Mouse (Mus musculus) testis, adult 2 months (tissue): Measurements from ENCODE around the gene Hira. TPM values are rescaled to one million over a fixed set of nuclear protein-coding genes. Genes with fewer than 3 reads are reported as not detected.

Source experiments
- H3K27ac ChIP-seq: fragments of 200-500 bp; 2 replicates; pipeline ENCODE4 v1.5.1; 2012; ENCODE audit warnings: low read depth, low read length; ENCODE audit not compliant: control insufficient read depth, insufficient read depth
- H3K27me3 ChIP-seq: fragments of 200-500 bp; 2 replicates; pipeline ENCODE4 v1.6.1; 2012; ENCODE audit warnings: mild to moderate bottlenecking, low read length, moderate library complexity; ENCODE audit not compliant: control insufficient read depth, insufficient read depth
- H3K36me3 ChIP-seq: fragments of 200-500 bp; 2 replicates; pipeline ENCODE4 v1.6.1; 2012; ENCODE audit warnings: mild to moderate bottlenecking, low read length; ENCODE audit not compliant: control insufficient read depth, insufficient read depth
- H3K4me1 ChIP-seq: fragments of 200-500 bp; 2 replicates; pipeline ENCODE4 v1.6.1; 2012; ENCODE audit warnings: low read length; ENCODE audit not compliant: control insufficient read depth, insufficient read depth
- H3K4me3 ChIP-seq: fragments of 200-500 bp; 2 replicates; pipeline ENCODE4 v1.5.1; 2012; ENCODE audit warnings: low read depth, mild to moderate bottlenecking, low read length, moderate library complexity, mixed read lengths; ENCODE audit not compliant: control insufficient read depth
- CTCF ChIP-seq: fragments of 200-500 bp; IDR thresholded peaks from 2 replicates; pipeline ENCODE4 v1.5.1; 2012; ENCODE audit warnings: low read depth, mild to moderate bottlenecking, inconsistent platforms, low read length, moderate library complexity; ENCODE audit not compliant: control insufficient read depth, insufficient read depth, insufficient replicate concordance
- POLR2A ChIP-seq: fragments of 200-500 bp; IDR thresholded peaks from 2 replicates; pipeline ENCODE4 v1.6.1; 2012; ENCODE audit warnings: low read depth, mild to moderate bottlenecking, inconsistent platforms, low read length, moderate library complexity; ENCODE audit not compliant: control insufficient read depth
- polyA plus RNA-seq: library from polyadenylated mRNA; depleted of rRNA; stranded (reverse); fragments of >200 nt; gene quantifications from 2 replicates; pipeline ENCODE4 v1.2.3, GENCODE M21; 2012; rRNA removed

Hira gene
- polyA plus RNA-seq: 15.0 and 16.5 TPM in 2 replicates

DNA sequence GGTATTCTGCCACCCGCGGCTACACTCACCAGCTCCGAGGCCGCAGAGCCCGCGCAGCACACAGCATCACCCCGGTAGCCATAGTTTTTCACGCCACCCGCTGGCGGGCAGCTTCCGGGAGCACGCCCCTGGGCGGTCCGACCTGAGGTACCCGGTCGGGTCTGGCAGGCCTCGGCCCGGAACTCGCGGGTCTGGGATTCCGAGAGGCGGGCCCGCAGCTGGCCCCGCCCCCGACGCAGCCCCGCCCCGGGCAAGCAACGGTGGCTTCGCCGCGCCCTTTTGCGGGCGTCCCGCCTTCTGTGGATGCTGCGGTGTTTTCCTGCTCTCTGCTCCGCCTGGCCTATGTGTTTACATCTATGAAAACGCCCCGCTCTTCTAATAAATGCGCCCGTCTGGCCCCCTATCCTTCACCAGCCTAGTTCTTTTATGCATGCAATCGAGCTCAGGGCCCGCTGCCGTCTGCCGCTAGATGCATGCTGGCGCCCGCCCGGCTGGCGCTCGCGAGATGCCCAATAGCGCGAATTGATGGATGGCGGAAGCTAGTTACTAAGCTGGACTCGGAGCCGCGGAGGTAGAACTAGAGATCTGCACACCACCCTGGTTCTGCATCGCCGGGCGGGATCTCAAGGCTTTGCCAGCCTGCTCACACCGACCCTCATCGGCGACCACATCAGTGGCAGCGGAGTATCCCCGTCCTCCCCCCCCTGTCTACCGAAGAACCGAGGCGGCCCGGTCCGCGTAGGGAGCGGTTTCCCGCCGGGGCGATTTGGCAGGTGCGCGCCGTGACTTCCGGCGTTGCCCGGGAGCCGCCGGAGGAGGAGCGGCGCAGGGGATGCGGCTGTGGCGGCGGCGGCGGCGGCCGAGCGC, at the start of gene Hira, which contains the start of gene Mrpl40:
TSS of gene Hira (plus strand) at position 596 of the 867 bp plus-strand sequence.
TSS of gene Mrpl40 (minus strand) at position 421 of the 867 bp plus-strand sequence.
- H3K36me3 ChIP-seq: no peaks in the 10 kb centered on the region; the same call in 1 of the 2 replicates
- H3K27me3 ChIP-seq: no peaks in the 10 kb centered on the region

DNA sequence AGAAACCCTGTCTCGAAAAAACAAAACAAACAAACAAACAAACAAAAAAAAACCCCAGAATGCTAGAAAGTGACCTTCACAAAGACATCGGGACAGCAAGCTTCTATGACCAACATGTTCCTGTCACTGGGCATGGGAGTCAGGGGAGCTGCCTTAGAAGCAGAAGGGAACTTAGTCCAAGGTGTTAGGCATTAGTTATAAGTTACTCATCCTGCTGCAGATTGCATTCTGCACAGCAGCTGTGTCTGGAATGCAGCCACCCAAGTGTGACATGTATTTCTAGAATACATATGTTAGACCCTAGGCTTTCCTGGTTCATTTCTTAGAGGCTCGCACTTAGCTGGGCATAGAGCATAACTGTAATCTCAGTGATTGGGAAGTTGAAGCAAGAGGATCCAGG, 48.2 kb upstream of the Hira start:
- Histone ChIP-seq H3K27me3 (no peaks in the 10 kb centered on the region), H3K4me3 (no peak overlapping the region), H3K4me1 (no peaks in the 10 kb centered on the region), H3K36me3 (peaks cover 3% of the 10 kb centered on the region; the same call in 1 of the 2 replicates), H3K27ac (no peak overlapping the region)
- no peak for TF ChIP-seq POLR2A
- no peak for TF ChIP-seq CTCF

More for the DNA sequence above, at the start of gene Hira, which contains the start of gene Mrpl40:
- Histone ChIP-seq H3K4me3 (peak within 1 kb of the TSS; percentile 95), H3K4me1 (peaks cover 6% of the 10 kb centered on the region), H3K27ac (peak within 1 kb of the TSS; percentile 93)
- TF ChIP-seq POLR2A (peak; percentile 63), CTCF (no peak)

DNA sequence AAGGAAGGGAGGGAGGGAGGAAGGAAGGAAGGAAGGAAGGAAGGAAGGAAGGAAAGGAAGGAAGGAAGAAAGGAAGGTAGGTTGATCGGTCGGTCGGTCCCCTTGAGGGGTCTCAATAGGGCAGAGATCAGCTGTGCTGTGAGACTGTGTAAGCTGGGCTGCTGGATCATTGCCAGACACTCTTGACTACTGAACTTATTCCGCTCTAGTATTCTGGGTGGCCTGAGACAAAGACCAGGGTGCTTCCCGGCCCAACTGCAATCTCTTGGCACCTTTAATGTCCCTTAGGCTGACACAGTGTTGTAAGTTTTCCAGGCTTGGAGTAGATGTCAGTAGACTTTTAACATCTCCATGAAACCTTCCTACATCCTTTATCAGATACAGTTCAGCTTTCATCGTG, 47.7 kb upstream of the Hira start:
- no peaks in the 10 kb centered on the region for H3K4me1 ChIP-seq
- peaks cover 3% of the 10 kb centered on the region; the same call in 1 of the 2 replicates for H3K36me3 ChIP-seq
- H3K4me3 ChIP-seq: no peak overlapping the region
- H3K27me3 ChIP-seq: no peaks in the 10 kb centered on the region
- H3K27ac ChIP-seq: no peak overlapping the region
- no peak for TF ChIP-seq CTCF
- no peak for TF ChIP-seq POLR2A

DNA sequence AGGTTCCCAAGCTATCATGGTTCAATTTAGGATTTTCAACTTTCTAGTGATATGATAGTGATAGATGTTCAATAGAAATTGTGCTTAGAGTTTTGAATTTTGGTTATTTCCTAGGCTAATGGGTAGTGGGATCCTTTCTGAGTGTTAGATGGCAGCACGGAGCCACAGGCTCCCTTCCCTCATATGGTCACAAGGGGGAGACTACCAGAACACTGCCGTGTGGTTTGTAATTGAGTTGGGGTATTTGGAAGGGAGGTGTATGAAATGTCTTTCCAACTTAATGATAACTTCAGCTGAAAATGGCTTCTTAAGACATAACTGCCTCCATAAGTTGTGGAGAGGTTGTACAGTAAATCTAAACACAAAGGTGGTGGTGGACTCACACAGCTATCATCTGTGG, 43.4 kb upstream of the Hira start:
- H3K36me3 ChIP-seq: no peaks in the 10 kb centered on the region
- H3K4me3 ChIP-seq: no peak overlapping the region
- no peaks in the 10 kb centered on the region for H3K4me1 ChIP-seq
- TF ChIP-seq POLR2A (no peak), CTCF (no peak)
- no peak overlapping the region for H3K27ac ChIP-seq
- no peaks in the 10 kb centered on the region for H3K27me3 ChIP-seq

DNA sequence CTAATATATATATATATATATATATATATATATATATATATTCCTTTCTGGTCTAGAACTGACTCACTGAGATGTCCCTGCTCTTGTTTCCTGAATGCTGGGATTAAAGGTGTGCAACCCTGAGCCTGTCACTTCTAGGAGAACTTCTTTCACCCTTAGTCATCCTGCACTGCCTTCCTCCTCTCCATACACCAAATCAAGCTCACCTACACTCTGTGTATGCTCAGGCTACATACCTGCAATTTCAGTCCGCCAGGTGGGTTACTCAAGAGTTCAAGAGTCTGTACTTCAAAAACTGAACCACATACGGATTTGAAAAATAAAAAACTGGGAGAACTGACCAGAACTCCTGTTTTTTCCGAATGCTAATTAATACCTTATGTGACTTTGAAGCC, 40.8 kb upstream of the Hira start:
- Histone ChIP-seq H3K27me3 (no peaks in the 10 kb centered on the region), H3K4me3 (peak overlapping the region; percentile 77), H3K27ac (no peak overlapping the region), H3K4me1 (no peaks in the 10 kb centered on the region), H3K36me3 (no peaks in the 10 kb centered on the region)
- no peak for TF ChIP-seq POLR2A
- TF ChIP-seq CTCF: no peak

DNA sequence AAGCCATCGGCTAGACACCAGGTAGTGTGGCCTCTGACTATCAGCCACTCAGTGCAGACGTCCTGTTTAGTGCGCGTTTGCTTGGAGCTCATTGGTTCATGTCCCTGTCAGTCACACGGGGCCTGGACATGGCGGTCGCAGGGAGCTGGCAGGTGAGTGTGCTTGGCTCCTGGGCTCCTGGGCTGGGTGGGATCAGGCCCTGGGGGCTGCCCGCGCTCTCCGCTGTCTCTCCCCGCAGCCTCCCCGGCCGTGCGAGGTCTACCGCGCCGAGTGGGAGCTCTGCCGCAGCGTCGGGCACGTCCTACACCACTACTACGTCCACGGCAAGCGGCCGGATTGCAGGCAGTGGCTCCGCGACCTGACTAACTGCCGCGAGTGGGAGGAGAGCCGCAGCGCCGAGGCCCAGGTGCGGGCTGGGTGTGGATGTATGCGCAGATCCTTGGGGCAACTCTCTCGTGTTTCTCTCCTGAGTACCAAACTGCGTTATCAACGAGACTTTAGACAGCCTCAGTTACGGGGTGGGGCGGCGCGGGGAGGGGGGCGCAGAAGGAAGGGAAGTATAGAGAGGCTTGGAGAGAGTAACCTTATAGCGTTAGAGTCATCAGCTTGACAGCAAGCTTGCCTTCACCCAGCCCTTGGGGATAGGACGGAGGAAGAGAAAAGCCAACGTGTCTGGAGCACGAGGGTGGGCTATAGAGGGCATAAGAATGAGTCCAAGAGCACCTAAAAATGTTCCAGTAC, 40.2 kb upstream of the Hira start, which contains the start of the genes 2510002D24Rik and Gm28539:
TSS of gene 2510002D24Rik (plus strand) at position 111 of the 741 bp plus-strand sequence.
TSS of gene Gm28539 (plus strand) at position 117 of the 741 bp plus-strand sequence.
- peak within 1 kb of the TSS; percentile 55 for H3K27ac ChIP-seq

DNA sequence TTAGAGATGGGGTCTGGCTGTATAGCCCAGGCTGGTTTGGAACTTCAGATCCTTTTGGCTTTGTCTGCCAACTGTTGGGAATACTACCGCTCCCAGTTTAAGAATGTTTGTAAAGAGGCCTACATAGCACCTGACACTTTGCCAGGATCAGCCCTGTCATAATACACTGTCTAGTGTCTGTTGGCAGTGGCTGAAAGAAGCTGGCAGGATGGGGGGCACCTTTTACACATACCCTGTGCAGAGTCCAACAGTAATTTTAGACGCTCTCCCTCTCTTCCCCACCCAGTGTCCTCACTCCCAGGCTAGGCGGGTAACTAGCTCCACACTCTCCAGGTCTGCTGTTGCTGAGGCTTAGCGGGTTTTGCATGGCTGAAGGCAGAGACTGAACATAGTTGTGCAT, 38.5 kb upstream of the Hira start:
- TF ChIP-seq POLR2A (no peak), CTCF (no peak)
- Histone ChIP-seq H3K27ac (no peak overlapping the region), H3K4me1 (no peaks in the 10 kb centered on the region), H3K4me3 (no peak overlapping the region), H3K27me3 (no peaks in the 10 kb centered on the region), H3K36me3 (no peaks in the 10 kb centered on the region)

More for the DNA sequence above, 40.2 kb upstream of the Hira start, which contains the start of the genes 2510002D24Rik and Gm28539:
- Histone ChIP-seq H3K4me3 (peak within 1 kb of the TSS; percentile 77), H3K27me3 (no peaks in the 10 kb centered on the region), H3K36me3 (no peaks in the 10 kb centered on the region), H3K4me1 (no peaks in the 10 kb centered on the region)
- TF ChIP-seq POLR2A: peak; percentile 94
- no peak for TF ChIP-seq CTCF
